Mouse (Mus musculus) right cerebral cortex, postnatal 36 days (tissue): ENCODE data around the gene Clcn1.

ENCODE experiments used
- DNase-seq, 2 experiments: peaks; one replicate each; pipeline ENCODE4 v3.0.0; 2022; ENCODE audit warnings: low spot score in 2 of 2, mixed read lengths in 1 of 2

Gene Clcn1

GRCm38 (mm10) chr6:42350021-42350967 lies 63.8 kb downstream of the Clcn1 start:
- peak; percentile 62 to 66 for DNase-seq

GRCm38 (mm10) chr6:42350968-42351775 lies 64.7 kb downstream of the Clcn1 start:
- no peak for DNase-seq

GRCm38 (mm10) chr6:42351776-42352485 lies 65.4 kb downstream of the Clcn1 start:
- no peak for DNase-seq

- DNase-seq: no peak
Measured at GRCm38 (mm10) chr6:42352486-42352846, 66.0 kb downstream of the Clcn1 start.

DNA sequence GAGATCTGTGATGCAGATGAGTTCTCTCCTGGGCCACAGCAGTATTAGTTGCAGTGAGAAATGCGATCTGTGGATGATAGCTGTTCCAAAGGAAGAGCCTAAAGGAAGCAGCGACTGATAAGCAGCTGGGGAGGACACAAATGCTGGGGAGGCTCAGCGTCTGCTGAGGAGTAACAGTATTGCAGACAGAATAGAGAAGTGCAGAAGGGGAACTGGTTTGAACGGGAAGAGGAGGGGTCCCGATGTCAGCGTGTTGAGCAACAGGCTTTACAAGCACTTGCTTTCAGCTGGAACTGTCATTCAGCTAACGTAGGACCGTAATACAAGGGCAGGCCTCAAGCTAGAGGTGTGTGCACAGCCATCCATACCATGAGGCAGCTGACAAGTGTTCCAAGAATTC lies 66.7 kb downstream of the Clcn1 start:
- no peak for DNase-seq

- no peak for DNase-seq
Measured at GRCm38 (mm10) chr6:42354076-42355019, 67.9 kb downstream of the Clcn1 start.

GRCm38 (mm10) chr6:42355366-42355765 lies 68.9 kb downstream of the Clcn1 start:
- DNase-seq: no peak

GRCm38 (mm10) chr6:42355794-42356600 lies 69.5 kb downstream of the Clcn1 start:
- no peak for DNase-seq

DNA sequence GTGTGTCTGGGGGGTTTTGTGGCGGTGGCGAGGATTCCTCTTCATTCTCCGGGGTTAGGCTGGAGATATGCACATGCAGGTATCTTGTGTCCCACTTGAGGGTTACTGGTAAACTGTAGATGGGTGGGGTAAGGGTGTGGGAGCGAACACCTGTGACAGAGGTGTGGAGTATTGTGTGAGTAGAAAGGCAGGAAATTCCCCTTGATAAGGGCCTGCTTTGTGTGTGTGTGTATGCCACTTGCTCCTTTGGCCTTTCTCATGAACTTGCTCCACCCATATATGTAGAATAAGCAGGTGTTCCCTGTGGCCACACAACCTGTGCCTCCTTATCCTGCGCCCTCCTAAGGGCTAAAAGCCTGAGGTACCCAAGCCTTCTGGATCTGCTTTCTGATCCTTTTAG lies 70.4 kb downstream of the Clcn1 start:
- no peak for DNase-seq

DNA sequence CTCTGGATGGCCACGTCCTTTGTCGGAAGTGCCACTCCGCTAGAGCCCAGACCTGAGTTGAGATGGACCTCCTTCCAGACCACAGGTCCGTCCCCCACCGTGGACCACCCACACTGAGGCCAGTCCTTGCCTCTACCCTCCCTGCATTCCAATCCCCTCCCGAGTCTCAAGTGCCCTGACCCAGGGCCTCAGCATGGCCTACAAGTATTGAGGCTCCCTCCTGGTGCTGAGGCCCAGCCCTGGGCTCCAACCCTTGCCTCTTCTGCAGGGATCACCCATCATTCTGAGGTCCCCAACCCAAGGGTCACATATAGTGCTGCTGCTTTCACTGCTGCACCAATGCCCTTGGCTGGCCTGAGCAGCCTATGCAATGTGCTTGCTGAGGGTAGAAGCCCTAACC lies 71.4 kb downstream of the Clcn1 start:
- no peak for DNase-seq

DNA sequence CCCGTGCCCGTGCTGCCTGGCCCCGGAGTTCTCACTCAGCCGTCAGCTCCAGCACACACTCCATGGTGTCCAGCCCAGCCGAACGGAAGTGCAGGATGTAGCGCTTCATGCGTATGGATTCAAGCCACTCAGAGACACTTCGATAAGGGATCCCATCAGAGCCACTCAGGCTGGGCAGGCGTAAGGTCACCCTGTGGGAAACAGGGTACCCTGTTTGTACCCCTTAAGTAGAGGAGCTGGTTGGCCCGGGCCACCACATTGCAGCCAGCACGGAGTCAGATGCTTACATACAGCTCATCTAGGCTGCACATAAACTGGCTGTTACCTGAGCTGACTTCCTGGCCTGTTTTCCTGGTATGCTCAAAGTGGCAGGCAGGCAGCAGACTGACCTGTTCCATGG lies 72.4 kb downstream of the Clcn1 start:
- DNase-seq: no peak

- DNase-seq: no peak
Measured at GRCm38 (mm10) chr6:42359364-42360147, 73.1 kb downstream of the Clcn1 start.

DNA sequence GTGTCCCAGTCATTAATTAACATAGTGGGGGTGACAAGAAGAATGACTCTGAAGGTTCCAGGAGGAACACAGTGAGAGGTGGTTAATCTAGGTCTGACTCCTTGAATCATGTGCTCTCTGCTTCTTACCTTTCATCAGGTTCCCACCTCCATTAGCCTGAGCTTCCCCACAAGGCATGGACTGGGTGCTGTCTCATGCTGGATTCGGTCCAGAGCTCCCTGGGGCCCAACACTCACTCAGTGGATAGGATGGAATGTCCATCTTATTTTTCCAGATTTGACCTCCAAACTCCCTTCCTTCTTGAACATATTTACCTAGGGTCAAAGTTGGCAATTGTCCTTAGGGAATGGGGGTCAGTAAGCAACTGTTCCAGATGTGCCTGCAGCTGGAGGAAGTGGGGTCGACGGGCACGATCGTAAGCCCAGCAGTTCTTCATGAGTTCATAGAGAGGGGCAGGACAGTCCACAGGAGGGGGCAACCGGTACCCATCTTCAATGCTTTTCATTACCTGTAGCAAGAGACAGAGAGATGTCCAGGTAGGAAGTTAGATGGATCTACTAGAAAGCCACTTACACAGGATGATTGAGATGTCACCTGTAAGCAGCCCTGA lies 73.9 kb downstream of the Clcn1 start:
- no peak for DNase-seq

- no peak for DNase-seq
Measured at GRCm38 (mm10) chr6:42361041-42361895, 74.8 kb downstream of the Clcn1 start.

DNA sequence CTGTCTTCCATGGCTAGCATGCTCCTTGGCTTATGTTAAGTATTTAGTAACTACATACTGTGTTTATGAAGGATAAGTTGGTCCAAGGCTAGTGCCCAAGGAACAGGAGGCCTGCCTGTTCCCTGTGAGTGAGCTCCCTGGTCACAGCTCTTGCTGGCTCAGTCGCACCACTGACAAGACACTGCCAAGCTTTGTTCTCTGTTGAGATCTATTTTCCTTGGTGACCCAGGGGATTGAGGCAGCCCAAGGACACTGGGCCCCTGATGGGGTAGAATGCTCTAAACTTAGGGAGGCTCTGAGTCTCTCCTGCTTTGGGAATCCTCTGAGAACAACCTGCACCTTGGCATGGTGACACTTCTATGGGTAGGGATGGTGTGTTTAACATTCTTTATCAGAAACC lies 75.6 kb downstream of the Clcn1 start:
- DNase-seq: no peak

- no peak for DNase-seq
Measured at GRCm38 (mm10) chr6:42362497-42362896, 76.0 kb downstream of the Clcn1 start.

GRCm38 (mm10) chr6:42362974-42363373 lies 76.5 kb downstream of the Clcn1 start:
- no peak for DNase-seq

GRCm38 (mm10) chr6:42364066-42364465 lies 77.6 kb downstream of the Clcn1 start:
- no peak for DNase-seq
